Mouse (Mus musculus) adrenal gland, adult 18-20 months (tissue): Measurements from ENCODE around the gene Cry1. TPM values are rescaled to one million over a fixed set of nuclear protein-coding genes. Genes with fewer than 3 reads are reported as not detected.
A peak's percentile ranks its signal among the peaks of the same experiment; 100 is the strongest.

Experiments
- DNase-seq, 2 experiments: peaks; one replicate each; pipeline ENCODE4 v3.0.0; 2021 to 2022; ENCODE audit warnings: low spot score in 2 of 2
- long read RNA-seq, 2 experiments: library from polyadenylated mRNA; stranded (forward); transcript quantifications; one replicate each; pipeline ENCODE4 v2.0.0; 2021
- total RNA-seq, 2 experiments: library from RNA; stranded (reverse); gene quantifications; 1 replicate in 1 of 2; 2 replicates in 1 of 2; pipeline ENCODE4 v1.2.3; 2021

Gene Cry1
- 10 to 100 TPM; 10.6 to 13.6 TPM for total RNA-seq
- long read RNA-seq, experiment 1, transcript Cry1-201 (13 exons, 3,026 nt), result major isoform, 23 of 26 reads
- long read RNA-seq, experiment 1, partial matches to known transcripts, result 1 of 26 reads
- long read RNA-seq, experiment 1, other reads (novel, unspliced or antisense), result 2 of 26 reads
- long read RNA-seq, experiment 2, transcript Cry1-201 (13 exons, 3,026 nt), result major isoform, 58 of 63 reads
- long read RNA-seq, experiment 2, partial matches to known transcripts, result 3 of 63 reads
- long read RNA-seq, experiment 2, other reads (novel, unspliced or antisense), result 2 of 63 reads

DNA sequence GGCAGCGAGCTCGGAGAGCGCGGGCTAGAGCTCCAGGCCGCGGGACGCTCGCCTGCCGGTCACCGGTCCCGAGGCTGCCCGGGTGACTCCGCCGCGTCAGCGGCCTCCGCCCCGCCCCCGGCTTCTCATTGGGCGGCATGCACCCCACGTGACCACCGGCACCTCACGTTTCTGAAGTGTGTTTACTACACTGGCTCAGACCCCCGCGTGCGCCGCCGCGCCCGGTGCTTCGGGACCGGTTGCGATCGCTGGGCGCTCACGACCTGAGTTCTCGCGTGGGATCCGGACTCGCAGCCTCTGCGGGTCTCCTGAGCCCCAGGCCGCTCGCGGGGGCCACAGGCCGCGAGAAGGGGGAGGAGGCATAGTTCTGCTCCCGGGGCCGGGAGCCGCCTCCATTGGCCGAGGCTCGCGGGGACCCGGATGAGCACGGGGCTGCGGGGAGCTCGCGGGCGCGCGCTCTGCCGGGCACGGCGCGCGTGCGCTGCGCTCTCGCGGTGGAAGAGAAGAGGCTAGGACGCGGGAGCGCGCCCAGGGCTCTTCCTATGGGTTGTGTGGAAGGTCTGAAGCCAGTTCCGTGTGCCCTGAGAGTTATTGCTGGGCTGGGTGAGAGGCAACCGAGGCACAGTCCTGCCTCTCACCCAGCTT lies at the start of gene Cry1:
TSS of gene Cry1 (minus strand) at position 101 of the 645 bp plus-strand sequence.
- peak; percentile 97 to 98 for DNase-seq

DNA sequence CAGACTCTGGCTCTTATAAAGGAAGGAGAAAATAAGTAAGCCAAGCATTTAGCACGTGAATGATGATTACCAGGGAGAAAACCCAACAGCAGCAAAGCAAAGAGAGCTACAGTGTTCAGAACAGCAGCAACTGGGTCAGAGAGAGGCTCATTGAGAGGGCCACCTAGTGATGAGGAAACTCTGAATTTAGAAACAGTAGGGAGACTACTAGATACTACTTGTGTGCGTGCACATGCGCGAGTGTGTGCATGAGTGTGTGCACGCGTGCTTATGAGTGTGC lies 36.8 kb upstream of the Cry1 start:
- no peak for DNase-seq

DNA sequence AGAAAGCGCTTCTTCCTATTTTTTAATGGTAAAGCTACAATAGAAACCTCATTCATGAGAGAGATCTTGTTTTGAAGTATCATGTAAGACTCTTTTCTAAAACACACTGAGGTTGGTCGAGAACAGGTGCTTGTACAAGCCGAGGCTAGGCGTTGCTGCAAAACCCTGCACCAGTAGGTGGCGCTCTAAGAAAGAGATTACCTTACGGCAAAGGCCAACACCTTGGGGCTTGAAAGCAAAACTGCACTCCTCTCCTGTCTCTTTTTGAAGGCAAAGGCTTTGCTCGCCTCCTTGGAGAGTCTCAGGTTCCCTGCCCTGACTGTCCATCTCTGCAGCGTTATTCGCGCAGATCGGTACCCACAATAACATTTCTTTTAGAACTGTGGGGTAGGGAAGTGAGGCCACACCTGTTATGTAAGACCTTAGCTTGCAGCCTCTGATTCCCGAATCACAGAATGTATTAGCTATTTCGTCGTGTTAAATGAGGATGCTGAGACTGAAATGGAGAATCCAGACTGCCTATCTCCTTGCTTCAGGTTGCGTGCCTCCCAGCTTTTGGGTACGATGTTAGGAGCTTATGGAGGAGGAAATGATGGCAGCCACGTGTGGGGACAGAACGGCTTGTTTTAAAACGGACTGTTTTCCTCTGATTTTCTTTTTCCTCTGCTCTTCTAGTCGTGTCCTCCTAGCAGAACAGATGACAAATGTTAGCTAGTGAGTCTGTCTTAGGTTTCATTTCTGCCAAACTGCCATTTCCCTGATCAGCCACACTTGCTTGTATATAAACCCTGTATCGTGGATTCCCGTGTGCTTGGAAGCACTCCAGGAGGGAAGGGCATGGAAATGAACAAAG lies 36.3 kb upstream of the Cry1 start:
- peak; percentile 84 to 88 for DNase-seq

DNA sequence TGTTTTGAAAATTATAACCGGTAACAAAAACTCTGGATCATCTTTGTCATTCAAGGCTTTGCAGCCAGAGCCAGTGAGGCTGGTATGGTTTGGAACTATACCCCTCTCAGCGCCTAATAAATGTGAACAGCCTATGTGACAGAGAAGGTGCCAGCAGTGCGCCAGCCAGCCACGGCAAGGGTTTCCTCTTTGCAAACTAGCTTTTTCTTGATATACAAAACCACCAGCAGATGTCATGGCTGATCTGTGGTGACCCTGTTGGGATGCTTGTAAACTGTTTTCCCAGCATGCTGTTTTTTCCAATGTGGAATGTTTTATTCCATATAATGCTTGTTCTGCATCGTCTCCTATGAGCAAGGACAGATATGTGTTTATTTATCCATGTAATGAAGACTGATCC lies 30.0 kb upstream of the Cry1 start:
- no peak for DNase-seq

DNA sequence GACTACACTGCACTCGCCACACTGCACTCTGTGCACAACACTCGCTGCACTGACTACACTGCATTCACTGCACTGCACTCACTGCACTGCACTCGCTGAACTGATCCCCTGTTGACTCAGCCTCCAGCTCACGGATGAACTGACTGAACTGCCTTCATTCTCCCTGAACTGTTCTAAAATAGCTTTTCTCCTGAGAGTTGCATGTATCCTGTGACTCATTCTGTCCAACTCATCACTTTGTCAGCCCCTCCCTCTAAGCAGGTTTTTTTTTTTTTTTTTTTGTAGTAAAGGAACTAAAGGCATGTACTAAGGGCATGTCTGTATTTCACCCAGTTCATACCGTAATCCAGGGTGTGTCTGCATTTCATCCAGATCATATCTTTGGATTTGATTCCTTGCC lies 26.8 kb upstream of the Cry1 start:
- no peak for DNase-seq

DNA sequence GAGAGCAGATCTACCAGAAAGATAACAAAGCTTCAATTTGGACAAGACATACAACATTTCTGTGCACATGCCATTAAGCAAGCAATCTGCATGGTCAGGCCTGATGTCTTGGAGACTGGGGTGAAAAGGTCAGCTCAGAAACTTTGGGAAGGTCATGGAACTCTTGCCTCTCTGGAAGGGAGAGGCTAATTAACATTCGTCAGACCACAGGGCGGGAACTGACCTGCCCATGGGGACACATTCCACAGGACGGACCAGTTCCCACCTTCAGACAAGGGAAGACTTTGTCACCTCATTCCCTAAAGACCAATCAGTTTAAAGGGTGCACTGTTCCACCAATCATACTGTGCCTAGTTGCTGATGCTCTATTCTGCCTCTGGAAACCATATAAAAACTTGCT lies 25.3 kb upstream of the Cry1 start:
- no peak for DNase-seq

DNA sequence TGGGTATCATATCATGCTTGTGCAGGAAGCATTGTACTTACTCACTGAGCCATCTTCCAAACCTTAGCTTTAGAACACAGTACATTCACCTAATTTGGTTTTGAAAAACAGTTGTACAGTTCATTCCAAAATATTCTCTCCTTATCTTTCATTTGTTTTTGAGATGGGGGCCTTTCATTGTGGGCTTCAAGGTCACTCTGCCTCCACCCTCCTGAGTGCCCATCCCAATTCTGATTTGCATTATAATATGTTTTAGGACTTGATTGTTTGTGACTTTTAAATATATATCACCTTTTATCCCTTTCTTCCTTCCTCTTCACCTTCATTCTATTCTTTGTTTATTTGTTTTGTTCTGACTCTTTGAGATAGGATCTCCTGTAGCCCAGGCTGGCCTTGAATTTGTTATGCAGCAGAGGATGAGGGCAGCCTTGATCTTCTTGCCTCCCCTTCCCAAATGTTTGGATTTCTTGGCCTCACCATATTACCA lies 24.3 kb upstream of the Cry1 start:
- no peak for DNase-seq

DNA sequence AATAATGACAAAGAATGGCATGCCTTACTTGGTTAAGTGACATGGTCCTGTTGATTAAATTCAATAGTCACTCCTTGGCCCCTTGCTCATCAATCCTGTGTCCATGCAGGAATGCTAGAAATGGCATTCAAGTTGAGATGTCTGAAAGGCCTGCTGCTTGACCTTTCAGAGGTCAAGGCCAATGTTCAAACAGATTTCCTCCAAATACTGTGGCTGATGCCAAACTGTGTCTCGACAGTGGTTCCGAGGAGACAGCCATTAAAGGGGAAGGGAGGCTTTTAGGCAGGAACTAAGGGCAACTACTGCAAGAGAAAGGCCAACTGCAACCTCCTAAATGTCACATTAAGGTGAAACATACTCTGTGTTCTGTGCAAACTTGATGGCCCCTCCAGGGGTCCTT lies 20.5 kb upstream of the Cry1 start:
- DNase-seq, result no peak

DNA sequence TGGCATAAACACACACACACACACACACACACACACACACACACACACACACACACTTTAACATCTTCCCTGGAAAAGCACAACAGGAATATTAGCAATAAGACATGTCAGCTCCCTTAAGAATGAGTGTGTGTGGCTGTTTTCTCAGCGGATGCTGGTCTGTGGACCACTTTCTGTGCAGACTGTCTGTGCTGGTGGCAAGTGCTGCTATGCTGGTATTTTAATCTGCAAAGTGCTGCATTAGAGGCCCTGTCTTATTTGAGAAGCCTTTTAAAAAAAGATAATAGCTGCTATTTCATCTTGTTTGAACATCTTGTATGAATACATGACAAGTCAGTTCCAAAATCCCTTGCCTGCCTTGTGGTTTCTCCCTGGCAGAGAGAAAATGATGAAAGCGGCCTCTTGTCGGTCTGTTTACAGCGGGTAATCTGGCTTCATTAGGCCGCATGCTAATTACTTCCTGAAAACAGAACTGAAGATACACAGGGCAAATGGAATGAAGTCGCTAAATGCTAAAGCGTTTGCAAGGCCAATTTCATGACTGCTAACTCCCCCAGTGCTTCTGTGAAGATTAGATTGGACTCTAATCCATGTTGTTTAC lies 19.5 kb upstream of the Cry1 start:
- no peak for DNase-seq

DNA sequence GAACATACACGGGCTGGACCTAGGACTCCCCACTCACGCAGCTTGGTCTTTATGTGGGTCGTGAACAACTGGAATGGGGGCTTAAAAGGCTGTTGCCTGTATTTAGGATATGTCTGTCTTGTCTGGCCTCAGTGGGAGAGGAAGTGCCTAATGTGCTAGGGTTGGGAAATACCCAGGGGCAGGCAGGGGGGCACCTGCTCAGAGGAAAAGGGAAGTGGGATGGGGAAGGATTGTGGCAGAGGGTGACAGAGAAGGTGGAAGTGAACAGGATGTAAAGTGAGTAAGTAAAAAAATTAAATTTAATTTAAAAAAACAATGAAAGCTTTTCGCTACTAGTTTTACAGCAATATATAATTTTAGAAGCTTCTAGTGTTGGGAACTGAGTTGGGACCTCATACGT lies 9.7 kb upstream of the Cry1 start:
- DNase-seq, result no peak

DNA sequence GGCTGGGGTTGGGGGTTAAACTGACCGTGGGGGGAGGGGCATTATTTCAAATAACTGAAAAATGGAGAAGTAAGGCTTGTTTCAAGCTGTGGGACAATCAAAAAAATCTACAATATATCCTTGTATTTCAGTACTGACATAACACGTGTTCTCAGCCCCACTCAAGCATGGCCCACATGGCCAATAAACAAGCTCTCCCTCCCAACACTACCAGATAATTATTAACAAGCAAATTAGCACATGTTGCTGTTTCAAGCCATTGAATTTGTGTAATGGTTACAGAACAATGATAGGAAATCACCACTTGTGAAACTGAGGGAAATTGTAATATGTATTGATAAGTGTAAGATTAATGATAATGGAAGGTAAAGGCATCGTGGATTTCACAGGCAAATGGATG lies 8.5 kb upstream of the Cry1 start:
- DNase-seq, result no peak

DNA sequence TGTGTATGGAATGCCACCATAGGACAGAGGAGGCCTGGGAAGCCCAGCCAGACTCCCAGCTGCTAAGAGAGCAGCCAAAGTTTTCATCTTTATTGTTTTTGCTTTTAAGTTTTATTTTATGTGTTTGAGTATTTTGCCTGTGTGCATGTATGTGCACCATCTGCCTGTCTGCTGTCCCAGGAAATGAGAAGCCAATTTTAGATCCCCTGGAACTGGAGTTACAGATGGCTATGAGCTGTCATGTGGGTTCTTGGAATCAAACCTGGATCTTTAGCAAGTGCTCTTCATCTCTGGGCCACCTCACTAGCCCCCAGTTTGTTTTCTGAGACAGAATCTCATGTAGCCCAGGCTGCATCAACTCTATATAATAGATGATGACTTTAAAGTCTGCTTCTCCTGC lies 5.8 kb upstream of the Cry1 start:
- DNase-seq, result no peak

DNA sequence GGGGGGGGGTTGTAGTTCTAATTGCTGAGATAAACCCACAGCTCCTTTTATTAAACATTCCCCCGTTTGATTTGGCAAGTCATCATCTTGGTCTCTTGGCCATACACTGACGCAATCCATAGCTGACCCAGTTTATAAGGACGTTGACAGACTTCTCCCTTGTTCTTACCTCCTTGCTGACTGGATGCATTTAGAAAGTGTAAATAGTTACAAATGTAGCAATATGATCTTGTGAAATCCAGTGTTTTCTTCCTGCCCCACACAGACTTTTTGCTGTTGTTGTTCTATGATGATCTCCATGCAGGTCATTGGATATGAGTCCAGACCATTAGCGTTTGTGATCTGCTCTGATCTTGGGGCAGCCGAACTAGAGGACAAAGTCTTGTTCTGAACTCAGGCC lies 5.1 kb upstream of the Cry1 start:
- DNase-seq, result no peak

DNA sequence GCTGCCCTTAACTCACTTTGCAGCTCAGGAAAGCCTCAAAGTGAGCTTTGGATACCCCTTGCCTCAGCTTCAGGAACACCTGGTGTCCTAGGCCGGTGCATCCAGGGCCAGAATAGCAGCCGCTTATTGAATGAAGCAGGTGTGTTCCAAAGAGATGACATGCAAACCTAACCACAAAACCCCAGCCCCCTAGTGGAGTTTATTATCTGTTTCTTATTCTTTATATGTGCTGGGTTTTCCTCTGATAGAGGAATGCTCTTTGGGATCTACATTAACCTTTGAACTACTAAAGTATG lies 1.6 kb upstream of the Cry1 start:
- DNase-seq, result no peak

DNA sequence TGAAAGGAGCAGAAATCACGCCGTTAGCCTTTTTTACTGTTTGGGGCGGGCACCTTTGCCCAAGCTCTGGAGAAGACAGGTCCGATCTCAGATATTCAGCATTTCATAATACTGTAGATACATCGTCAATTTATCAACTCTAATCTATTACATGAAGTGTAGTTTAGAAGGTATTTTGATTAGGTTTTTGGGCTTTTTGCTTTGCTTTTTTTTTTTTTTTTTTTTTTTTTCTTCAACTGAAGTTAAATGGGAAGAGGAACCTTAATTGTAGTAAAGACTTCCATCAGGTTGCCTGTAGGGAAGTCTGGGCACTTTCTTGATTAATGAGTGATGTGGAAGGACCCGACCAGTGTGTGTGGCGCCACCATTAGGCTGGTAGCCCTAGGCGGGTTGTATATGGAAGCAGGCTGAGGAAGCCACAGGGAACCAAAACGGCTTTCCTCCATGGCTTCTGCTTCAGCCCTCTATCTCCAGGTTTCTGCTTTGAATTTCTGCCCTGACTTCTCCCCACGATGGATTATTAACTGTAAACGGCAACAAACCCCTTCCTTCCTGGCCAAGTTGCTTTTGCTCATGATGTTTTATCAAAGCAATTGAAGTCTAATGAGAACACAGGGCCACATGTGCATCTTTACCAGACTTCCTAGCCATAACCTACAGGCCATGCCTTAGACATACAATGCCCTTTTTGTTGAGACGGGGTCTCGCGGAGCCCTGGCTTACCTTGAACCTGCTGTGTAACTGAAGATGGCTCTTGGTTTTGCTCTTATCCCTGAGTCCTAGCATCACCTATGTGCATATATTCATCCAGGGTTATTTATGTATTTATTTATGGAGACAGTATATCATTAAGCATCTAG lies 1.0 kb upstream of the Cry1 start:
- DNase-seq, result no peak

DNA sequence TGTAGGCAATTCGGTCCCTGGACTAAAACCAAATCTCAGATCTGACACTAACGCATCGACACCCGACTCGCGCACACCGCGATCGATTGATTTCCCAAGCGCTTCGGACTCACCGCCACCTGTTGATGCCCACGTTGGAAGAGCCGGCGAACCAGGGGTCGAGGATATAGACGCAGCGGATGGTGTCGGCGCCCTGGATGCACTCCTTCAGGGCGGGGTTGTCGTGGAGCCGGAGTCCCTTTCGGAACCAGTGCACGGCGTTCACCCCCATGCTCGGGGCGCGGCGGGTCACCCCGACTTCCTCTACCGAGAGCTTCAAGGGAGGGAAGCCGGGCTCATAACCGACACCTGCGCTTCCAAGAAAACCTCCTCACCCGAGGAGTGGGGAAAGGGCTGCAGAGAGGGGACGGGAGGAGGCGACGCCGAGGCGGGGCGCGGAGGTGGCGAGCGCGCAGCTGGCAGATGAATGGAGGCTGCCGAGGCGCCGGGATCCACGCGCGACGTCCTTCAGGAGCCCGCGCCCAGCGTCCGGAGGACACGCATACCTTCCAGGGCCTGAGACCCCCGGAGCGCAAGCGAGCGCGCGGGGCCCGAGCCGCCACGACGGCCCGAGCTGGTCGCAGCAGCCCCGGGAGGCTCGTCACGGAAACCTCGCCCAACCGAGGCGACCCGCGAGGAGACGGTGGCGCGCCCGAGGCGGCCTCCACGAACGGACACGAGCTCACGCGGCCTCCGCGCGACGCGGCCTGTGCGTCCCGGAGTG lies 482 bp downstream of the Cry1 start:
- DNase-seq, result peak; percentile 38 to 48

DNA sequence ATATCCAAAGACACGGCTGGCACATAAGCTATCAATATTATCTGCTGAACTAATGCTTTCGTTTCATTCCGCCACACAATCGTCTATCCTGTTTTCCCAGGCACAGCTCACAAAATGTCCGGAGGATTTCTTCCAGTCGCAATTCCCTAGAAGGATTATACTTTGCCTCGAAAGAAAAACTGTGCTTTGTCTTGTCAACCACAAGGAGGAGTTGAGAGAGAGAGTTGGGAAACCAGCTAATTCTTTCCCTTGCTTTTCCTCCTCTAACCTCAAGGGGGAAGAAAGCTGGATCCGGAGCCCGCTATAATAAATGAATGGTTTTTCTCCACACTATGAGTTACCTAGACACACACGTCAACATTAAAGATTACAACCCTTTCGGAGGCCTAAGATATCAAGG lies 1.2 kb downstream of the Cry1 start:
- peak in 1 of 2 experiments; percentile 26 for DNase-seq

DNA sequence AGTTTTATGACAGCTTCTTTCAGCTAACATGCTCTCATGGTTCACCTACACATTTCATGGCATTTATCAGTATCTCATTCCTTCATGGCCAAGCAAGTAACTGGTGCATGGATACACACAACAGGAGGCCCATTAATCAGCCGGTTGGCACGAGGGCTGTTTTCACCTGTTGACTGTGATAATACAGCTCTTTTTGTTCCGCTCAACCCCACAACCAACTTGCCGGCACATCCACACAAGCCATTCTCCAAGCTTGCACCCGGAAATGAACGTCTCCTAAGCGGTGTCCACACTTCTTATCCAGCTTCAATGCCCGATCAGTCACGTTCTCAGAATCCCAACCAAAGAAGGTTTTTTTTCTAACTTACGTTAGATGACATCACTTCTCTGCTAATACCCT lies 2.1 kb downstream of the Cry1 start:
- no peak for DNase-seq

DNA sequence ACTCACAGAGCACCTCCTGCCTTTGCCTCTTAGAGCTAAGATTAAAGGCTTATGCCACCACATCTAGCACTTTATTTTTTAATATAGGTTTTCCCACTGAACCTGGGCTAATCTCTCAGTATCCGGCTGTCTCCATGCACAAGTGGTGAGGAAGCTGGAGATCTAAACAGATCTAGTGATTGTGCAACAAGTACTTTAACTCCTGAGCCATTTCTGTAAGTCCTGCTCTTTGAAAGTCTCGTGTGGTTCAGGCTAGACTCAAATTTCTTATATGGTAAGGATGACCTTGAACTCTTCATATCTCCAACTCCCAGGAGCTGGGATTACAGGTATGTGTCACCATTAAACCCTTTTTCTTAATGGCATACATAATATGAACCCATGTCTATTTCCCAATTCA lies 8.2 kb downstream of the Cry1 start:
- no peak for DNase-seq

DNA sequence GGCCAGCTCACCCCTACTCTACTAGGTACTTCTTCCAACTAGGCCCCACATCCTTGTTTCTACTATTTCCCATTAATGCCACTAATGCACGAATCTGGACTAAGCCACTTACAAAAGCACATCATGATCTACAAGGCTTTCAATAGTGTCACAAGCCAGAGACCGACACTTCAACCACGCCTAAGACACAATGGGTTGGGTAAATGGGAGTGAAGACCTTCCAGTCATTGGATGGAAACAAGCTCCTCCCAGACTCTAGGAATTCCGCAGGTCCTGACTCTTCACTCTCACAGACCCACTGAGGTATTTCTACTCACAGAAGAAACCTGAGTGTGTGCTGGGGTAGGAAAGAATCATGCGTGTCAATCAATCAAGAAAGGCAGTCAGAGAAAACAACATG lies 19.6 kb downstream of the Cry1 start:
- DNase-seq, result no peak
